Mouse (Mus musculus): Measurements from ENCODE around the gene Hgfac.

DNA sequence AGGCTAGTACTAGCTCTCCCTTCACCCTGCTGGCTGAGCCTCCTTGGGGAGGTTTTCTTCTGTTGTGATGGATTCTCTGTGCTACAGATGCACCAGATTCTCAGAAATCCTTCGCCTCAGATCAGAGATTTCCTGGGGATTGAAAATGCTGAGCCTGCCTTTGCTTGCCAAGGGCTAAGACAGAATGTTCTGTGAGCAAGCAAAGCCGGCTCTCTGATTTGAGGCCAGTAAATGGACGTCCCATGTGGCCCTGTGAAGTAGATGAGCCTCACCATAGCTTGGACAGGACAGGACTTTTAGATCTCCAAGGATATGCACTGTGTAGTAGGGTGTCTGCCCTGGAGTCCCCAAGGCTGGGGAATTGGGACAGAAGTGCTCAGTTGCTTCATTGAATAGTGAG lies 43.6 kb downstream of the Hgfac start:
- no peak for TF ChIP-seq POLR2A (IDR thresholded peaks at IDR 0.05; ENCODE audit: borderline replicate concordance, extremely low read depth, low read depth, low read length)
- TF ChIP-seq CTCF (IDR thresholded peaks at IDR 0.05; ENCODE audit: insufficient read depth, low read length): no peak

Data from lung, adult 2 months (tissue).